Mouse (Mus musculus) liver, embryonic 12.5 days (tissue): Measurements from ENCODE around the gene Ptrhd1. TPM values are rescaled to one million over a fixed set of nuclear protein-coding genes. Genes with fewer than 3 reads are reported as not detected.
"Not testable (repeated sequence)": the region's sequence is repeated elsewhere in the genome, so short reads cannot be mapped to it uniquely, and the experiment has no call there.

Experiments
- ATAC-seq: fragments of 200-750 bp; cut with Nextera tagmentation; 2 replicates; pipeline ENCODE4 v1.8.0; 2017; ENCODE audit warnings: moderate number of reproducible peaks, mild to moderate bottlenecking, moderate library complexity
- H3K27ac ChIP-seq: fragments of 300-500 bp; sonication (generic); 2 replicates; pipeline ENCODE4 v1.5.1; 2016; ENCODE audit warnings: mild to moderate bottlenecking
- H3K27me3 ChIP-seq: fragments of 300-500 bp; sonication (generic); replicated peaks from 2 replicates; pipeline ENCODE4 v1.6.1; 2016; ENCODE audit warnings: mild to moderate bottlenecking, moderate library complexity
- H3K36me3 ChIP-seq: fragments of 300-500 bp; sonication (generic); 2 replicates; pipeline ENCODE4 v1.6.1; 2016; ENCODE audit warnings: mild to moderate bottlenecking, moderate library complexity
- H3K4me1 ChIP-seq: fragments of 300-500 bp; sonication (generic); 2 replicates; pipeline ENCODE4 v1.6.1; 2016
- H3K4me2 ChIP-seq: fragments of 300-500 bp; sonication (generic); 2 replicates; pipeline ENCODE4 v1.6.1; 2016; ENCODE audit warnings: mild to moderate bottlenecking, moderate library complexity
- H3K4me3 ChIP-seq: fragments of 300-500 bp; sonication (generic); 2 replicates; pipeline ENCODE4 v1.5.1; 2016; ENCODE audit warnings: mild to moderate bottlenecking, moderate library complexity
- H3K9ac ChIP-seq: fragments of 300-500 bp; sonication (generic); 2 replicates; pipeline ENCODE4 v1.6.1; 2016; ENCODE audit warnings: mild to moderate bottlenecking, moderate library complexity
- H3K9me3 ChIP-seq: fragments of 300-500 bp; sonication (generic); replicated peaks from 2 replicates; pipeline ENCODE4 v1.6.1; 2016; ENCODE audit warnings: mild to moderate bottlenecking, moderate library complexity
- WGBS: fragments of 180-500 bp; shearing (Covaris S2); methylation state at CpG from one replicate; pipeline ENCODE4 v1.1.7; 2016; ENCODE audit not compliant: insufficient replicate concordance; 5-methylcytosine and 5-hydroxymethylcytosine counted together
- polyA plus RNA-seq: library from polyadenylated mRNA; unstranded; fragments of >200 nt; fragmentation: Nextera tagmentation; extraction: Ambion mirVana; gene quantifications from 2 replicates; pipeline ENCODE4 v1.2.1, GENCODE M21; 2016

Ptrhd1 gene
- polyA plus RNA-seq, 1 experiment from 2014 or later: 3.5 TPM

DNA sequence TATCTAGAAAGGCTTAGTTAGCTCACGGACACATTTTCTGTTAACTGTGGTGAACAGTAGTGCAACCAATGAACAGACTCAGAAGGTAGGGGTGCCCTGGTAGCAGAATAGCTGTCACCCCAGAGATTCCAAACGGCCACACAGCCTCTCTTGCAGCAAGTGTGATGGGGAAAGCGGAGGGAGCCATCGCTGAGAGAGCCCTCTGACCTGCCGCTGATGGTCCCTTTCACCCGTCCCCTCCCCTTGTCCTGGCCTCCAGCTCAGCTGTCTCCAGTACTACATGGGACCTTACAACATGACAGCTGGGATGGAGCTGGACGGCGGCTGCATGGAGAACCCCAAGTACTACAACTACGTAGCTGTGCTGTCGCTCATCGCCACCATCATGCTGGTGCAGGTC is 27.7 kb upstream of the Ptrhd1 start:
- no peaks in the 10 kb centered on the region for H3K9me3 ChIP-seq
- H3K36me3 ChIP-seq: peaks cover 42% of the 10 kb centered on the region
- no peak overlapping the region for H3K4me3 ChIP-seq
- no peak overlapping the region for H3K9ac ChIP-seq
- no peaks in the 10 kb centered on the region for H3K4me1 ChIP-seq
- no peak overlapping the region for H3K4me2 ChIP-seq
- 89% methylated on average over 11 of the region's 11 CpGs for WGBS
- no peak for ATAC-seq
- H3K27ac ChIP-seq: no peak overlapping the region
- no peaks in the 10 kb centered on the region for H3K27me3 ChIP-seq

DNA sequence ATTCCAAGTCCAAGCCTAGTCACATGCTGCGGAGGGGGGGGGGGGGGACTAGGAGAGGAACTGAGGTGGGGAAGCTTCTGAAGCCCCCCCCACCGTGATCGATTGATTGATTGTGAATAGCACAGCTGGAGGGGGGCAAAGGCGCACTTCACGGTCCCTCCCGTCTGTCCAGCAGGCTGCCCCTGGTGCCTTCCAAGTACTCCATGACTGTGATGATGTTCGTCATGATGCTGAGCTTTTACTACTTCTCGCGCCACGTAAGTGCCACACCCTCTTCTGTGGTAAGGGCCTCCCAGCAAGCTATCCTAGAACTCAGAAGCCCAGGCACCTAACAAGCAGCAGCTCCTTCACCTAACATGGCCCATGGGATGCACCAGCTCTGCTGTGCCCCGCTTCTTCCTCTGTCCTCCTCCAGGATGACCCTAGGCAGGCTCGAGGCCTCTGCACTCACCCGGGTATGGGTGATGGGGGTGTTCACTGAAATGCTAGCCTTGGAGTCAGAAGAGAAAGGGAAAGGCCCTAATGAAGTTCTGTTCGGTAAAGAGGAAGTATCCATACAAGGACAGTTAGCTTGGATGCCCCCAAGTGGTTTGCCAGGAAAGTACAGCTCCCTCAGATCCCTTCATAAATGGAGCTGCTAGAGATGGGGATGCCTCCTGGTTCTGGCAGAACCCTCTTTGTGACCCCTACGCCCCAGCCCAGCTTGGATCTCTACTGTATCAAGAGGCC is 25.3 kb upstream of the Ptrhd1 start:
- Histone ChIP-seq H3K36me3 (peaks cover 65% of the 10 kb centered on the region), H3K9ac (no peak overlapping the region), H3K27me3 (no peaks in the 10 kb centered on the region), H3K27ac (no peak overlapping the region), H3K4me3 (no peak overlapping the region), H3K4me2 (no peak overlapping the region), H3K9me3 (no peaks in the 10 kb centered on the region), H3K4me1 (no peaks in the 10 kb centered on the region)
- 71% methylated on average over 15 of the region's 15 CpGs for WGBS
- no peak for ATAC-seq

DNA sequence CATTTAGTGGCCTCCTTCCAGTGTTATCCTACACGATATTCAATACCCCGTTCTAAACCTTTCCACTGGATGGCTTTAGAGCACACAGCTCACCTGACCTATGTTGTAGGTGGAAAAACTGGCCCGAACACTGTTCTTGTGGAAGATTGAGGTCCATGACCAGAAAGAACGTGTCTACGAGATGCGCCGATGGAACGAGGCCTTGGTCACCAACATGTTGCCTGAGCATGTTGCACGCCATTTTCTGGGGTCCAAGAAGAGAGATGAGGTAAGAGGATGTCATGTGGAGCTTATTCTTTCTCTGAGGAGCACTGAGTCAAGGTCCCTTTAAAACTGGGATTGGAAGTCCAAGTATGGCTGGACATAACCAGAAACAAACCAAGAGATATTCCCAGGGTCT is 24.6 kb upstream of the Ptrhd1 start:
- H3K27ac ChIP-seq: no peak overlapping the region
- WGBS: 89% methylated on average over 9 of the region's 9 CpGs
- H3K36me3 ChIP-seq: peaks cover 71% of the 10 kb centered on the region
- H3K4me2 ChIP-seq: no peak overlapping the region
- no peak for ATAC-seq
- H3K9me3 ChIP-seq: no peaks in the 10 kb centered on the region
- H3K4me3 ChIP-seq: no peak overlapping the region
- H3K4me1 ChIP-seq: no peaks in the 10 kb centered on the region
- no peaks in the 10 kb centered on the region for H3K27me3 ChIP-seq
- no peak overlapping the region for H3K9ac ChIP-seq

DNA sequence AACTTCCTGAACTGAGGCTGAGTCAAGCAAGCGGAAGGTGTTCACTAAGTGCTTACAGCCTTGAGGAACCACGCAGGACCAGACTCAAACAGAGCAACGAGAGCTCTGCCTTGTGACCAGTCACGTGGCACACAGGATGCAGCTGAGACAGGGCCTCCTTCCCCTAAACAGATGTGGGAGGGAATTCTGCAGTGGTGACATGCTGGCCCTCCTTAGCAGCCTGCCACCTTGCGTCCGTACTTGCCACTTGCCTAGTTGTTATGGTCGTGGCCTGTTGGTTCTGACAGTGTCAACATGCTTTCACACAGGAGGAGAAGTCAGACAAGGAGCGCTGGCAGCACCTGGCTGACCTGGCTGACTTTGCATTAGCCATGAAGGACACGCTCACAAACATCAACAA is 22.7 kb upstream of the Ptrhd1 start:
- H3K36me3 ChIP-seq: peaks cover 77% of the 10 kb centered on the region
- H3K9ac ChIP-seq: no peak overlapping the region
- no peak overlapping the region for H3K4me3 ChIP-seq
- no peaks in the 10 kb centered on the region for H3K9me3 ChIP-seq
- no peak overlapping the region for H3K27ac ChIP-seq
- no peaks in the 10 kb centered on the region for H3K27me3 ChIP-seq
- ATAC-seq: no peak
- no peaks in the 10 kb centered on the region for H3K4me1 ChIP-seq
- no peak overlapping the region for H3K4me2 ChIP-seq
- 69% methylated on average over 9 of the region's 9 CpGs for WGBS

DNA sequence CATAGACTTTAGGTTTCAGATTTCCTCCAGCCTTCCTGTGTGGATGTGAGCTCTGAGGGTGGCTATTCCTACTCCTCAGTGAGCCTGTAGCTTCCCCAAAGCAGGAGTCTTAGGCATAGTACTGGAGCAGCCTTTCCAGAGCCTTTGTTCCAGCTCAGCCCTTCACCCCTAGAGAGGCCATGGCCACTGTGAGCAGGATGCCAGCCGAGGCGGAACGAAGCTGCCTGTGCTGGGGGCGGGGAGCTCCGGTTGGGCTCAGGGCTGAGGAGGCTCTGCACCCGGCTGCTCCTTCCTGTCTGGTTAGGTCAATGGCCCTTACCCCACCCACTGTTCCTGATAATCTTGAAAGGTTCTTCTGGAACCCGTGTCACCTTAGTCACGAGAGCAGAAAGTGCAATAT is 20.9 kb upstream of the Ptrhd1 start:
- ATAC-seq: no peak

DNA sequence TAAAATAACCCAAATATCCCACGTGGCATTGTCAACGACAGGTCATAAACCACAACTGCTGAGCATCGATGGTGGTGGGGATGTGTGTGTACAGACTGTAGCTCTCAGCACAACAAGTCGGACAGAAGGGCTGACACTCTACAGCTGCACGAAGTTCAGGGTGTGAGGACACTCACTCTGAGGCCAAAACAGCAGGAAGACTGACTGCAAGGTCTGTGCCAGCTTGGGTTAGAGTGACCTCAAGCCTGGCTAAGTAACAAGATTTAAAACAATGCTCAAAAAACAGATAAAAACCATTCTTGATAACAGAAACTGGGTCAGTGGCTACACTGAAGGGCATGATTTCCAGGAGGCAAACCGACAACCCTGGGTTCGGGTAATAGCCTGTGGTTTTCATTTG is 3.7 kb upstream of the Ptrhd1 start:
- no peak for ATAC-seq
- H3K4me1 ChIP-seq: peaks cover 21% of the 10 kb centered on the region
- no peak overlapping the region for H3K9ac ChIP-seq
- no peak overlapping the region for H3K4me2 ChIP-seq
- WGBS: 81% methylated on average over 7 of the region's 7 CpGs
- H3K9me3 ChIP-seq: no peaks in the 10 kb centered on the region
- H3K27ac ChIP-seq: no peak overlapping the region
- H3K36me3 ChIP-seq: peaks cover 64% of the 10 kb centered on the region
- H3K4me3 ChIP-seq: no peak overlapping the region
- H3K27me3 ChIP-seq: no peaks in the 10 kb centered on the region

More for the DNA sequence above, 20.9 kb upstream of the Ptrhd1 start:
- Histone ChIP-seq H3K27me3 (no peaks in the 10 kb centered on the region), H3K4me2 (no peak overlapping the region), H3K9me3 (no peaks in the 10 kb centered on the region), H3K4me1 (no peaks in the 10 kb centered on the region), H3K27ac (no peak overlapping the region), H3K36me3 (peaks cover 84% of the 10 kb centered on the region), H3K9ac (no peak overlapping the region), H3K4me3 (no peak overlapping the region)
- 64% methylated on average over 8 of the region's 8 CpGs for WGBS

DNA sequence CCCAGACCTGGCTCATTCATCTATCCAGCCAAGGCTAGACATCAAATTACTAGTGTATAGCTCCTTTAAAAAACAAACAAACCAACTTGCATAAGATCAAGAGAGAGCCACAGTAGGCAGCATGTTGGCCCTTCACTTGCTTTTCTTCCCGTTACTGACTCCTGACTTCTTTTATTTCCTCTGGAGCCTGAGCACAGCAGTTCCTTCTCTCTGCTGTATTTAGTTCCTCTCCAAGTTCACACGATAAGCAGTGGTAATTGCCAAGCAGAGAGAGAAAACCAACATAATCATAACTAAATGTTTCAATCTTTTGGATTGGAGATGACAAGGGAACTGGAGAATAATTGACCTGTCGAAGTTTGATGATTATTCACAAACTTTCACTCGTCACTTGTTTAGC is 1.1 kb upstream of the Ptrhd1 start:
- ATAC-seq: no peak
- 20% methylated on average over 4 of the region's 4 CpGs for WGBS
- H3K27me3 ChIP-seq: no peaks in the 10 kb centered on the region
- peaks cover 21% of the 10 kb centered on the region for H3K4me1 ChIP-seq
- H3K36me3 ChIP-seq: peaks cover 51% of the 10 kb centered on the region
- no peaks in the 10 kb centered on the region for H3K9me3 ChIP-seq
- H3K27ac ChIP-seq: peak overlapping the region; percentile 2; the same call in 1 of the 2 replicates
- H3K4me3 ChIP-seq: peak overlapping the region; percentile 79
- H3K4me2 ChIP-seq: peak overlapping the region; percentile 76
- peak overlapping the region; percentile 78 for H3K9ac ChIP-seq

DNA sequence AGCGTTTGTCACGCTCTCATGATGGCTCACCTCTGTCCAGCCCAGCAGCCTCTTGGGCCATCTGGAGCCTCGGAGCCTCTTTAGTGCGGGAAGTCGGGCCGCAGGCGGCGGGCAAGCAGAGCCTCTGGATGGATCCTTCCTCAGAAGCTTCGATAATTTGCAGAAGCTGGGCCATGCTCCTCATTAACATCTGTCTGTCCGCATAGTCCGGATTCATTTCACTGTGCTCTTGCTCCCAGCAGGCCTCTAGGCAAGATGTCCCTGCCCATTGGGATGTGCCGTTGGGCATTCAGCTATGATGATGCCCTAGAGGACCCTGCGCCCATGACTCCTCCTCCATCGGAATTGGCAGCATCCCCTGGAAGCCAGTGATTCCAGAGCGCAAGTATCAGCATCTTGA is 3.7 kb downstream of the Ptrhd1 start:
- Histone ChIP-seq H3K9ac (no peak overlapping the region), H3K36me3 (peaks cover 21% of the 10 kb centered on the region), H3K4me1 (peaks cover 11% of the 10 kb centered on the region), H3K9me3 (no peaks in the 10 kb centered on the region), H3K4me3 (no peak overlapping the region), H3K27ac (no peak overlapping the region), H3K4me2 (no peak overlapping the region), H3K27me3 (no peaks in the 10 kb centered on the region)
- ATAC-seq: no peak
- 82% methylated on average over 15 of the region's 15 CpGs for WGBS

DNA sequence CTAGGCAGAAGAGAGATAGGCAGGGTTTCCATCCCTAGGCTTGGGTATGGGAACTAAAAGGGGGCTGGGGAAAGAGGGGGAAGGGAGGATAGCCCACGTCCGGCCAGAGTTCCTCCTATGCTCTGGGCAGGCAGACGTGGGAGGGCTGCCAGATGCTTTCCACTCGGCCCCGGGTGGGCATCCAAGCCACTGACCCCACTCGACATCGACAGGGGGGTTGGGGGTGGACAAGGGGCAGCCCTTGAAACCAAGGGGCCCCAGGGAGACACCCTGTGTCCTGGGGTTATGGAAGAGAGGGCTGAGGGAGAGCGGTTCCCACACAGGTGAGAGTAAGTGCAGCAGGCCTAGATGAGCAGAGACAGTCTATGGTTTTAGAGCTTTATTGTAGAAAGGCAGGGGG is 6.5 kb downstream of the Ptrhd1 start:
- WGBS: 50% methylated on average over 8 of the region's 8 CpGs
- H3K27ac ChIP-seq, H3K27me3 ChIP-seq, H3K4me3 ChIP-seq, H3K4me2 ChIP-seq, H3K4me1 ChIP-seq, ATAC-seq, H3K9me3 ChIP-seq, H3K9ac ChIP-seq: not testable (repeated sequence)
- H3K36me3 ChIP-seq: peaks cover 21% of the 10 kb centered on the region

DNA sequence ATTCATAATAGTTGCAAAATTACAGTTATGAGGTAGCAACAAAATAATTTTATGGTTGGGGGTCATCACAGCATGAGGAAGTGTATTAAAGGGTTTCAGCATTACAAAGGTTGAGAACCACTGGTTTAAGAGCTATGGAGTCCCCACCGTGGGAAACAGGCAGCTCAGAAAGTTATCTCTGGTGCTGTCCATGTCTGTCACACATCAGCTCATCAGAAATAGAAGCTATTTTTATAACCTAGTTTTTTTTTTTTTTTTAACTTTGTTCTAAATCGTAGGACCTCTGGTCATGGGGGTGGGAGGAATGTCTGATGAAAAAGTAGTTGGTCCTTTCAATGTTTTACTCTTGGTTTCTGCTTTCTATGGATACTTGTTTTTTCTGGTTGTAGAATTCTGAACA is 10.0 kb downstream of the Ptrhd1 start:
- ATAC-seq: no peak
- Histone ChIP-seq H3K4me2 (no peak overlapping the region), H3K36me3 (0 out of 2 replicates have a peak, but pooled peaks cover under 1% of the 10 kb centered on the region), H3K4me3 (no peak overlapping the region), H3K9me3 (no peaks in the 10 kb centered on the region), H3K4me1 (peaks cover 3% of the 10 kb centered on the region; the same call in 1 of the 2 replicates), H3K9ac (no peak overlapping the region), H3K27me3 (no peaks in the 10 kb centered on the region), H3K27ac (no peak overlapping the region)
- 64% methylated on average over 2 of the region's 2 CpGs for WGBS

DNA sequence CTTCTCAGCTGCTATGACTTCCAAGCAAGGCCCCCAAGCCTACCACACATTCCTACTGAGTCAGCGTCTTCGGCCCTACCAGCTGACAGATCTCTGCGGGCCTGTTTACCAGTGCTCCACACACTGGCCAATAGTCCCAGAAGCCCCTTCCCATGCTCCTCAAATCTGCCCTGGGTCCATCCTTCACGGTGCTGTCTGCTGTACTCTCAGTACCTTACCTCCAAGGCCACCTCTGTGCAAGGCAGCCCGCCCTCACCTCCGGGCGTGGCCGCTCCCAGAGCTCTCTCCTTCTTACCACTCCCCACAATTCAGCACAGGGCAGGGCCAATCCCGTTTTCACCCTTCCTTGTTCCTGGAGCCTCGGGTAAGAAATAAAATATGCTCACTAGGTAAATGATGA is 11.9 kb downstream of the Ptrhd1 start:
- H3K4me3 ChIP-seq: no peak overlapping the region
- H3K27me3 ChIP-seq: no peaks in the 10 kb centered on the region
- no peak overlapping the region for H3K4me2 ChIP-seq
- H3K36me3 ChIP-seq: no peaks in the 10 kb centered on the region
- no peak overlapping the region for H3K27ac ChIP-seq
- H3K9ac ChIP-seq: no peak overlapping the region
- WGBS: 74% methylated on average over 10 of the region's 10 CpGs
- ATAC-seq: no peak
- 0 out of 2 replicates have a peak, but pooled peaks cover 3% of the 10 kb centered on the region for H3K4me1 ChIP-seq
- no peaks in the 10 kb centered on the region for H3K9me3 ChIP-seq

DNA sequence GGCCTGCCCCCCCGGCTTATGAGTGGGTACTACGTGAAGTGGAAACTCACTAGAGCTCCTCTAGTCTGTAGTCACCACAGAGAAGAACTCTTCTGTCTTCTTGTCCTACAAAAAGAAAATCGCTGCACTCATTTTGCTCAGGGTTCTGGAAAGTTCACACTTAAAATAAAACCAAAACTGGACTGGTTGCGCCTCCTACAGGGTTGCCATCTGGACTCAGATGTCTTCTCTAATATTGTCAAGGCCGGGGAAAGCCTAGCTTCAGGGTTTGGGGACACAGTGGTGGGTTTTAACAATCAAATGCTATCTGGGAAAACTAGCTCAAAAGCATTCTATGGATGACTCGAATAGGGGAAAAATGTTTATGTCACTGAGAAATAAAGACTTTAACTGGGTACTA is 16.0 kb downstream of the Ptrhd1 start:
- no peak overlapping the region for H3K27ac ChIP-seq
- H3K27me3 ChIP-seq: no peaks in the 10 kb centered on the region
- H3K4me2 ChIP-seq: no peak overlapping the region
- WGBS: 81% methylated on average over 6 of the region's 6 CpGs
- peaks cover 27% of the 10 kb centered on the region for H3K4me1 ChIP-seq
- no peak overlapping the region for H3K9ac ChIP-seq
- H3K9me3 ChIP-seq: no peaks in the 10 kb centered on the region
- H3K36me3 ChIP-seq: no peaks in the 10 kb centered on the region
- no peak for ATAC-seq
- no peak overlapping the region for H3K4me3 ChIP-seq
